Mouse (Mus musculus) myocyte (in vitro differentiated cells): Measurements from ENCODE around the gene D5Ertd579e. TPM values are rescaled to one million over a fixed set of nuclear protein-coding genes. Genes with fewer than 3 reads are reported as not detected.
A peak's percentile ranks its signal among the peaks of the same experiment; 100 is the strongest.

Source experiments
- H3K27me3 ChIP-seq: one replicate; pipeline ENCODE4 v1.6.1; 2011; ENCODE audit not compliant: control insufficient read depth, insufficient read depth, insufficient read length
- H3K36me3 ChIP-seq: one replicate; pipeline ENCODE4 v1.6.1; 2011; ENCODE audit not compliant: control insufficient read depth, insufficient read depth
- H3K4me2 ChIP-seq: one replicate; pipeline ENCODE4 v1.6.1; 2011; ENCODE audit warnings: low read depth, control low read depth
- H3K4me3 ChIP-seq: one replicate; pipeline ENCODE4 v1.5.1; 2011; ENCODE audit warnings: mild to moderate bottlenecking, control low read depth, moderate library complexity
- H3K79me2 ChIP-seq: one replicate; pipeline ENCODE4 v1.6.1; 2011; ENCODE audit not compliant: control insufficient read depth, insufficient read depth
- H3ac ChIP-seq: one replicate; pipeline ENCODE4 v1.6.1; 2011; ENCODE audit not compliant: control insufficient read depth, insufficient read length
- CEBPB ChIP-seq: IDR thresholded peaks from 2 replicates; pipeline ENCODE4 v1.6.1; 2011; ENCODE audit warnings: mild to moderate bottlenecking, moderate library complexity; ENCODE audit not compliant: poor library complexity, insufficient read depth, severe bottlenecking
- E2F4 ChIP-seq: IDR thresholded peaks from one replicate; pipeline ENCODE4 v1.6.1; 2011; ENCODE audit warnings: mild to moderate bottlenecking, control low read depth, moderate library complexity; ENCODE audit not compliant: insufficient read depth
- MAX ChIP-seq: IDR thresholded peaks from one replicate; pipeline ENCODE4 v1.6.1; 2011; ENCODE audit warnings: low read depth, mild to moderate bottlenecking, control low read depth
- MYOD1 ChIP-seq, 3 experiments: IDR thresholded peaks; one replicate each; pipeline ENCODE4 v1.6.1; 2011; ENCODE audit warnings: control low read depth in 2 of 3, low read depth in 2 of 3, mild to moderate bottlenecking in 2 of 3, moderate library complexity in 1 of 3; ENCODE audit not compliant: insufficient read length in 2 of 3, control insufficient read depth in 1 of 3
- MYOG ChIP-seq, 3 experiments: IDR thresholded peaks; one replicate each; pipeline ENCODE4 v1.6.1; 2011; ENCODE audit warnings: control low read depth in 2 of 3, low read depth in 2 of 3, mild to moderate bottlenecking in 2 of 3; ENCODE audit not compliant: insufficient read length in 2 of 3, control insufficient read depth in 1 of 3, insufficient read depth in 1 of 3
- POLR2A ChIP-seq: IDR thresholded peaks from one replicate; pipeline ENCODE4 v1.6.1; 2011; ENCODE audit warnings: low read depth, mild to moderate bottlenecking, control low read depth, moderate library complexity; ENCODE audit not compliant: insufficient read length
- POLR2AphosphoS2 ChIP-seq: IDR thresholded peaks from one replicate; pipeline ENCODE4 v1.6.1; 2011; ENCODE audit warnings: low read depth, control low read depth; ENCODE audit not compliant: insufficient read length
- REST ChIP-seq: IDR thresholded peaks from one replicate; pipeline ENCODE4 v1.6.1; 2011; ENCODE audit warnings: mild to moderate bottlenecking, control low read depth, moderate library complexity; ENCODE audit not compliant: insufficient read depth, insufficient read length
- SRF ChIP-seq: IDR thresholded peaks from one replicate; pipeline ENCODE4 v1.6.1; 2011; ENCODE audit warnings: low read depth; ENCODE audit not compliant: control insufficient read depth, insufficient read length
- TCF12 ChIP-seq: IDR thresholded peaks from one replicate; pipeline ENCODE4 v1.6.1; 2011; ENCODE audit warnings: mild to moderate bottlenecking, control low read depth; ENCODE audit not compliant: poor library complexity, insufficient read depth, severe bottlenecking
- TCF3 ChIP-seq: IDR thresholded peaks from one replicate; pipeline ENCODE4 v1.6.1; 2011; ENCODE audit warnings: low read depth, control low read depth; ENCODE audit not compliant: insufficient read length
- USF1 ChIP-seq: IDR thresholded peaks from one replicate; pipeline ENCODE4 v1.6.1; 2011; ENCODE audit warnings: low read depth, mild to moderate bottlenecking, control low read depth, moderate library complexity
- polyA plus RNA-seq: library from polyadenylated mRNA; unstranded; fragments of >200 nt; fragmentation: generic; extraction: Trizol; gene quantifications from one replicate; pipeline ENCODE4 v1.2.1, GENCODE M21; 2012; ENCODE audit warnings: missing spikeins

D5Ertd579e gene
- polyA plus RNA-seq, 1 experiment, result 12.3 TPM

DNA sequence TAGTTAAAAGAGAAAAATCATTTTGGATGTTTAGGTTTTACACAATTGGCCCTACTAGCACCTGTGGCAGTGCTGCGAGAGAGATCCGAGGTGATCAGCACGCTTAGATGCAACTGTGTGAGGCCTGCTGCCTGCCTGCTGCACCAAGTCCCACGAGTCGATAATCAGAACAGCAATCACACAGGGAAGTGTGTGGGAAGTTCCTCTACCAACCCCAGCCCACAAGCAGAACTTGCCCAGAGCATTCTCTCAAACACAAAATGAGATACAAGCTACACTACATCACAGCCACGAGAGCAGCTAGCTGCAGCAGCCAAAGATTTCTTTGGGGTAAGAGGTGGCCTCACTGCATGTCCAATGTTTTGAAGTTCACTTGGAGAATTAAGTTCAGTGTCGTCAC, 94.3 kb downstream of the D5Ertd579e start:
- Histone ChIP-seq H3K79me2 (no peaks in the 10 kb centered on the region), H3ac (no peak overlapping the region), H3K4me3 (no peak overlapping the region), H3K4me2 (no peak overlapping the region), H3K36me3 (peaks cover 33% of the 10 kb centered on the region), H3K27me3 (no peaks in the 10 kb centered on the region)
- TF ChIP-seq USF1 (no peak), POLR2AphosphoS2 (no peak), SRF (no peak), CEBPB (no peak), MAX (no peak), E2F4 (no peak), POLR2A (no peak), TCF12 (no peak), MYOD1 (IDR thresholded peaks at IDR 0.05; ENCODE audit: control insufficient read depth in 1 of 3, insufficient read length in 2 of 3, low read depth in 2 of 3) (no peak), REST (no peak), TCF3 (no peak), MYOG (IDR thresholded peaks at IDR 0.05; ENCODE audit: control insufficient read depth in 1 of 3, insufficient read depth in 1 of 3, insufficient read length in 2 of 3, low read depth in 2 of 3) (no peak)

DNA sequence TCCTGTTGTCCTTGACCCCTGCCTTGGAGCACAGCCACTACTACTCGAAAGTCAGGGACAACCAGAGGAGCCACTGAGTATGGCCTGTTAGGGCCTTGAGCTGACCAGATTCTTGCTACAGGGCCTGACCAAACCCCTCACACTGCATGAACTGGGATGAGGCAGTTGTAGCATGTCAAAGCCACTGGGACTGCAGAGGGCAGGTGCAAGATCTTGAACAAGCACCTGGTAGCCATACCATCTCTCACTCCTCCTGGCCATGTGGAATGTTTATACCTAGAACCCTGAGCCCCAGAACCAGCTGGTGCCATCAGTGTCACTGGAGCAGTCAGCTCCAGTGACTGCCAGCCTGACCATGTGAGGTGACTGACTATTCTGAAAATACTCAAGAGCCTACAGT, 96.9 kb downstream of the D5Ertd579e start:
- Histone ChIP-seq H3K27me3 (no peaks in the 10 kb centered on the region), H3ac (no peak overlapping the region), H3K79me2 (no peaks in the 10 kb centered on the region), H3K4me3 (no peak overlapping the region), H3K4me2 (no peak overlapping the region), H3K36me3 (peaks cover 21% of the 10 kb centered on the region)
- TF ChIP-seq USF1, result no peak
- no peak for TF ChIP-seq POLR2A
- TF ChIP-seq POLR2AphosphoS2, result peak; percentile 59

DNA sequence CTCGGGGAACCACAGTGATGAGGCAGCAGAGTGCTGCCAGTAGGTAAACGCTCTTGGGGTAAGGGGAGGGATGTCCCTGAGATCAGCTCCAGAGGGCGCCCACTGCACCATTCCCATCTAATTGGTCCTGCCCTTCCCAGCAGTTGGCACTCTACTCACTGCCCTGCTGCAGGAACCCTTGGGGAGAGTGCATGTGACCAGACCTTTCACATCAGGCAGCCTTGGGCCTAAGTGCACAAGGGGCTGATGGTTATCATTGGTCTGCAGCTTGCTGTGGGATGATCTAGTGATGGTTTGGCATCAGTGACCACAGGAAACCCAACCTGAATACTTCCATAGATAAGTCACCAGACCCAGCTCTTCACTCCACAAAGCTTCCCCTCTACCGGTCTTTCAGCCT, 98.2 kb downstream of the D5Ertd579e start:
- H3K27me3 ChIP-seq, result no peaks in the 10 kb centered on the region
- no peaks in the 10 kb centered on the region for H3K79me2 ChIP-seq
- peaks cover 10% of the 10 kb centered on the region for H3K36me3 ChIP-seq
- peak; percentile 53 for TF ChIP-seq POLR2AphosphoS2
- TF ChIP-seq TCF3, result no peak
- no peak for TF ChIP-seq E2F4
- no peak for TF ChIP-seq CEBPB
- TF ChIP-seq MYOD1 (IDR thresholded peaks at IDR 0.05; ENCODE audit: control insufficient read depth in 1 of 3, insufficient read length in 2 of 3, low read depth in 2 of 3), result no peak
- no peak overlapping the region for H3K4me2 ChIP-seq
- H3K4me3 ChIP-seq, result no peak overlapping the region
- H3ac ChIP-seq, result no peak overlapping the region

DNA sequence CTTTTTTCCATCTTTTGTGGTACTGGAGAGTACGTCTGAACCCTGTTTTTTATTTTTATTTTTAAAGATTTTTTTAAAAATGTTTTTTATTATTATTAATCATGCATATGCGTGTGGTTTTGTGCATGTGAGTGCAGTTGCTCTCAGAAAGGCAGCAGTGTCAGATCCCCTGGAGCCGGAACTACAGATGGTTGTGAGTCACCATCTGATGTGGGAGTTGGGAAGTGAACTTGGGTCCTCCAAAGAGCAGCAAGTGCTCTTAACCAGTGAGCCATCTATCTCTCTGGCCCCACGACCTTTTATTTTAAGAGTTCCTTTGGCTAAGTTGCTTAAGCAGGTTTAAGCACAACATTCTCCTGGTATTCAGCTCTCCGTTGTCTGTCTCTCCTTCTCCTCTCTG, 99.6 kb downstream of the D5Ertd579e start:
- no peak overlapping the region for H3K4me3 ChIP-seq
- no peak overlapping the region for H3ac ChIP-seq
- TF ChIP-seq E2F4, result no peak
- no peak for TF ChIP-seq CEBPB
- TF ChIP-seq TCF12, result no peak
- TF ChIP-seq TCF3, result no peak
- TF ChIP-seq USF1, result no peak
- no peak for TF ChIP-seq MAX
- TF ChIP-seq SRF, result no peak
- TF ChIP-seq MYOD1 (IDR thresholded peaks at IDR 0.05; ENCODE audit: control insufficient read depth in 1 of 3, insufficient read length in 2 of 3, low read depth in 2 of 3), result no peak
- no peak for TF ChIP-seq POLR2AphosphoS2
- no peak for TF ChIP-seq POLR2A
- TF ChIP-seq MYOG (IDR thresholded peaks at IDR 0.05; ENCODE audit: control insufficient read depth in 1 of 3, insufficient read depth in 1 of 3, insufficient read length in 2 of 3, low read depth in 2 of 3), result no peak
- TF ChIP-seq REST, result no peak
- peaks cover 4% of the 10 kb centered on the region for H3K27me3 ChIP-seq
- H3K4me2 ChIP-seq, result no peak overlapping the region
- H3K79me2 ChIP-seq, result no peaks in the 10 kb centered on the region
- H3K36me3 ChIP-seq, result no peaks in the 10 kb centered on the region

DNA sequence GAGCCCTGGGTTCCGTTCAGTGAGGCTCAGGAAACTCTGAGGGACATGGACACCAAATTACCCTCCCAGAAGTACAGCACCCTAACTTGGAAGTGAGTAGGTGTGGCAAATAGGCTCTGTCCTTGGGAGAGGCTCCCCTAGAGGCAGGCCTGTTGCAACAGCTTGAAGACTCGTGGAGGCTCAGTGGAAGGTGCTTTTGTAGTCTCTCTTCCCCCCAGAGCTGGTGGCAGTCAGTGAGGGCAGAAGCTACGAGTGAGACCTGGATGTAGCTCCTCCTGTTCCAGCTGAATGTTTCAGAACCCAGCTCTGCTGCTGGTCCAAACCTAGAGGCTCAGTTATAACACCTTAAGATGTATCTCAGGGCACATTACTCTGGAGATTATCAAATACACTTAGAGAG, 100.7 kb downstream of the D5Ertd579e start:
- H3K79me2 ChIP-seq, result no peaks in the 10 kb centered on the region
- H3K27me3 ChIP-seq, result peaks cover 4% of the 10 kb centered on the region
- no peak overlapping the region for H3K4me3 ChIP-seq
- H3K36me3 ChIP-seq, result no peaks in the 10 kb centered on the region
- TF ChIP-seq MYOG (IDR thresholded peaks at IDR 0.05; ENCODE audit: control insufficient read depth in 1 of 3, insufficient read depth in 1 of 3, insufficient read length in 2 of 3, low read depth in 2 of 3) (no peak), POLR2AphosphoS2 (no peak), MYOD1 (IDR thresholded peaks at IDR 0.05; ENCODE audit: control insufficient read depth in 1 of 3, insufficient read length in 2 of 3, low read depth in 2 of 3) (no peak), TCF3 (no peak), E2F4 (no peak), TCF12 (no peak), CEBPB (no peak)
- H3K4me2 ChIP-seq, result no peak overlapping the region
- no peak overlapping the region for H3ac ChIP-seq
